Mouse (Mus musculus): ENCODE results near the gene Slc37a2. TPM values are rescaled to one million over a fixed set of nuclear protein-coding genes. Genes with fewer than 3 reads are reported as not detected.
"Not testable (repeated sequence)": the region's sequence is repeated elsewhere in the genome, so short reads cannot be mapped to it uniquely, and the experiment has no call there.

Slc37a2 gene
- polyA plus RNA-seq (2012; ENCODE audit: insufficient read depth, insufficient read length, missing spikeins), result 1.1 and 1.2 TPM in 2 replicates

GRCm38 (mm10) chr9:37255149-37255888, at the start of gene Slc37a2:
TSS of gene Slc37a2 (minus strand) at chr9:37255738.
- peak within 1 kb of the TSS; percentile 61 for H3K4me3 ChIP-seq (ENCODE audit: insufficient read depth, low read depth, low read length)
- H3K27ac ChIP-seq (replicated peaks; ENCODE audit: low read depth, low read length), result peak within 1 kb of the TSS; percentile 48
- 0 out of 2 replicates have a peak, but pooled peaks cover 2% of the 10 kb centered on the region for H3K4me1 ChIP-seq (ENCODE audit: control insufficient read depth, insufficient read depth, insufficient read length, low read length)

GRCm38 (mm10) chr9:37301720-37302119, 46.2 kb upstream of the Slc37a2 start:
- Histone ChIP-seq H3K4me1 (ENCODE audit: control insufficient read depth, insufficient read depth, insufficient read length, low read length) (no peaks in the 10 kb centered on the region), H3K4me3 (ENCODE audit: insufficient read depth, low read depth, low read length) (no peak overlapping the region), H3K27ac (replicated peaks; ENCODE audit: low read depth, low read length) (no peak overlapping the region)

- H3K27ac ChIP-seq (replicated peaks; ENCODE audit: low read depth, low read length); H3K4me1 ChIP-seq (ENCODE audit: control insufficient read depth, insufficient read depth, insufficient read length, low read length); H3K4me3 ChIP-seq (ENCODE audit: insufficient read depth, low read depth, low read length): not testable (repeated sequence)
Measured at GRCm38 (mm10) chr9:37300501-37300900, 45.0 kb upstream of the Slc37a2 start.

GRCm38 (mm10) chr9:37295586-37295985, 40.0 kb upstream of the Slc37a2 start:
- Histone ChIP-seq H3K4me1 (ENCODE audit: control insufficient read depth, insufficient read depth, insufficient read length, low read length) (no peaks in the 10 kb centered on the region), H3K4me3 (ENCODE audit: insufficient read depth, low read depth, low read length) (no peak overlapping the region), H3K27ac (replicated peaks; ENCODE audit: low read depth, low read length) (no peak overlapping the region)

GRCm38 (mm10) chr9:37266622-37267021, 11.1 kb upstream of the Slc37a2 start:
- Histone ChIP-seq H3K4me3 (ENCODE audit: insufficient read depth, low read depth, low read length) (no peak overlapping the region), H3K4me1 (ENCODE audit: control insufficient read depth, insufficient read depth, insufficient read length, low read length) (no peaks in the 10 kb centered on the region), H3K27ac (replicated peaks; ENCODE audit: low read depth, low read length) (no peak overlapping the region)

GRCm38 (mm10) chr9:37255889-37256225, 319 bp upstream of the Slc37a2 start:
- Histone ChIP-seq H3K27ac (replicated peaks; ENCODE audit: low read depth, low read length) (0 out of 2 replicates have a peak overlapping the region, but pooled peaks have one; percentile 48), H3K4me3 (ENCODE audit: insufficient read depth, low read depth, low read length) (peak overlapping the region; percentile 61), H3K4me1 (ENCODE audit: control insufficient read depth, insufficient read depth, insufficient read length, low read length) (0 out of 2 replicates have a peak, but pooled peaks cover 2% of the 10 kb centered on the region)

GRCm38 (mm10) chr9:37254531-37255110, 917 bp downstream of the Slc37a2 start:
- no peak overlapping the region for H3K27ac ChIP-seq (replicated peaks; ENCODE audit: low read depth, low read length)

GRCm38 (mm10) chr9:37250631-37251030, 4.9 kb downstream of the Slc37a2 start:
- H3K4me3 ChIP-seq (ENCODE audit: insufficient read depth, low read depth, low read length), result no peak overlapping the region
- H3K4me1 ChIP-seq (ENCODE audit: control insufficient read depth, insufficient read depth, insufficient read length, low read length), result 0 out of 2 replicates have a peak, but pooled peaks cover 1% of the 10 kb centered on the region
- no peak overlapping the region for H3K27ac ChIP-seq (replicated peaks; ENCODE audit: low read depth, low read length)

More at GRCm38 (mm10) chr9:37254531-37255110, 917 bp downstream of the Slc37a2 start:
- Histone ChIP-seq H3K4me1 (ENCODE audit: control insufficient read depth, insufficient read depth, insufficient read length, low read length) (0 out of 2 replicates have a peak, but pooled peaks cover 2% of the 10 kb centered on the region), H3K4me3 (ENCODE audit: insufficient read depth, low read depth, low read length) (peak overlapping the region; percentile 61)

- H3K4me3 ChIP-seq (ENCODE audit: insufficient read depth, low read depth, low read length), result no peak overlapping the region
- no peaks in the 10 kb centered on the region for H3K4me1 ChIP-seq (ENCODE audit: control insufficient read depth, insufficient read depth, insufficient read length, low read length)
- no peak overlapping the region for H3K27ac ChIP-seq (replicated peaks; ENCODE audit: low read depth, low read length)
Measured at GRCm38 (mm10) chr9:37249976-37250375, 5.6 kb downstream of the Slc37a2 start.

- H3K27ac ChIP-seq (replicated peaks; ENCODE audit: low read depth, low read length), result no peak overlapping the region
- no peaks in the 10 kb centered on the region for H3K4me1 ChIP-seq (ENCODE audit: control insufficient read depth, insufficient read depth, insufficient read length, low read length)
- H3K4me3 ChIP-seq (ENCODE audit: insufficient read depth, low read depth, low read length), result no peak overlapping the region
Measured at GRCm38 (mm10) chr9:37248381-37248906, 7.1 kb downstream of the Slc37a2 start.

- H3K4me1 ChIP-seq (ENCODE audit: control insufficient read depth, insufficient read depth, insufficient read length, low read length), result no peaks in the 10 kb centered on the region
- H3K4me3 ChIP-seq (ENCODE audit: insufficient read depth, low read depth, low read length), result no peak overlapping the region
- H3K27ac ChIP-seq (replicated peaks; ENCODE audit: low read depth, low read length), result peak overlapping the region; percentile 27; the same call in 1 of the 2 replicates
Measured at GRCm38 (mm10) chr9:37247429-37247828, 8.1 kb downstream of the Slc37a2 start.

- H3K4me1 ChIP-seq (ENCODE audit: control insufficient read depth, insufficient read depth, insufficient read length, low read length), result no peaks in the 10 kb centered on the region
- no peak overlapping the region for H3K4me3 ChIP-seq (ENCODE audit: insufficient read depth, low read depth, low read length)
- no peak overlapping the region for H3K27ac ChIP-seq (replicated peaks; ENCODE audit: low read depth, low read length)
Measured at GRCm38 (mm10) chr9:37245810-37246209, 9.7 kb downstream of the Slc37a2 start.

- H3K4me1 ChIP-seq (ENCODE audit: control insufficient read depth, insufficient read depth, insufficient read length, low read length), result no peaks in the 10 kb centered on the region
- H3K27ac ChIP-seq (replicated peaks; ENCODE audit: low read depth, low read length), result no peak overlapping the region
- no peak overlapping the region for H3K4me3 ChIP-seq (ENCODE audit: insufficient read depth, low read depth, low read length)
Measured at GRCm38 (mm10) chr9:37245404-37245803, 10.1 kb downstream of the Slc37a2 start.

- H3K4me3 ChIP-seq (ENCODE audit: insufficient read depth, low read depth, low read length), result no peak overlapping the region
- H3K27ac ChIP-seq (replicated peaks; ENCODE audit: low read depth, low read length), result no peak overlapping the region
- no peaks in the 10 kb centered on the region for H3K4me1 ChIP-seq (ENCODE audit: control insufficient read depth, insufficient read depth, insufficient read length, low read length)
Measured at GRCm38 (mm10) chr9:37244600-37244999, 10.9 kb downstream of the Slc37a2 start.

- Histone ChIP-seq H3K4me1 (ENCODE audit: control insufficient read depth, insufficient read depth, insufficient read length, low read length) (no peaks in the 10 kb centered on the region), H3K4me3 (ENCODE audit: insufficient read depth, low read depth, low read length) (no peak overlapping the region), H3K27ac (replicated peaks; ENCODE audit: low read depth, low read length) (no peak overlapping the region)
Measured at GRCm38 (mm10) chr9:37242764-37243163, 12.8 kb downstream of the Slc37a2 start.
